ENCODE assay signal across 9 mouse cellular contexts in genomic region chr9:120302980-120303452, GRCm38 (mm10). TPM values are rescaled to one million over a fixed set of nuclear protein-coding genes. Genes with fewer than 3 reads are reported as not detected.
DNase-seq lines count a peak whose midpoint lies in the region; ATAC-seq and TF ChIP-seq lines count a peak whose summit lies in the region.
"Had no signal": no experiment of that assay in that cellular context is flagged by ENCODE, and none has a peak within 500 bp of the region (broad histone marks: within the 10 kb centered on the region; RNA-seq: fewer than 3 reads in every experiment).

No protein-coding gene starts in this region.

- peak overlapping the region; percentile 69 for H3K4me3 ChIP-seq in layer of hippocampus, adult 2 months
- peak overlapping the region; percentile 59 for H3K4me3 ChIP-seq in embryonic facial prominence, embryonic 13.5 days
- H3K4me3 ChIP-seq in intestine, embryonic 14.5 days (ENCODE audit: low read depth, low read length), result peak overlapping the region; percentile 50
- peak overlapping the region; percentile 63 for H3K4me3 ChIP-seq in neural tube, embryonic 12.5 days
- H3K4me3 ChIP-seq: megakaryocyte, embryonic 14.5 days had no signal

- H3K4me1 ChIP-seq in embryonic facial prominence, embryonic 13.5 days, result peaks cover 17% of the 10 kb centered on the region
- H3K4me1 ChIP-seq in intestine, embryonic 14.5 days (replicated peaks; ENCODE audit: control insufficient read depth, insufficient read depth, low read length), result no peaks in the 10 kb centered on the region
- peaks cover 15% of the 10 kb centered on the region for H3K4me1 ChIP-seq in neural tube, embryonic 12.5 days

- TF ChIP-seq CTCF in layer of hippocampus, adult 2 months (conservative IDR thresholded peaks at IDR 0.05), result no peak

- no peak for DNase-seq in layer of hippocampus, adult 2 months (ENCODE audit: low spot score in 2 of 2)
- DNase-seq in layer of hippocampus, adult 18-20 months (ENCODE audit: low spot score in 2 of 2), result no peak
- peak; percentile 59 for DNase-seq in intestine, embryonic 14.5 days (ENCODE audit: low spot score)
- no peak for DNase-seq in layer of hippocampus, adult 11-12 months (ENCODE audit: low spot score)
- DNase-seq in spleen, postnatal 10 days (ENCODE audit: low spot score in 2 of 2), result no peak
- no peak for DNase-seq in kidney, postnatal 10 days

- no peak for ATAC-seq in embryonic facial prominence, embryonic 13.5 days (ENCODE audit: insufficient number of reproducible peaks, insufficient read depth, low FRiP score, low TSS enrichment, low read depth)
- no peak for ATAC-seq in intestine, embryonic 14.5 days (replicated peaks; ENCODE audit: low FRiP score, low TSS enrichment, low read depth)
- ATAC-seq in neural tube, embryonic 12.5 days (ENCODE audit: low FRiP score, low read depth), result peak; percentile 37; the same call in 1 of the 2 replicates

- peak overlapping the region; percentile 98 for H3K4me2 ChIP-seq in embryonic facial prominence, embryonic 13.5 days
- H3K4me2 ChIP-seq in intestine, embryonic 14.5 days (ENCODE audit: low read length), result peak overlapping the region; percentile 89
- peak overlapping the region; percentile 96 for H3K4me2 ChIP-seq in neural tube, embryonic 12.5 days (replicated peaks)

- peak overlapping the region; percentile 85 for H3K27ac ChIP-seq in layer of hippocampus, adult 2 months
- no peak overlapping the region for H3K27ac ChIP-seq in embryonic facial prominence, embryonic 13.5 days
- H3K27ac ChIP-seq in intestine, embryonic 14.5 days (ENCODE audit: low read depth), result no peak overlapping the region
- no peak overlapping the region for H3K27ac ChIP-seq in neural tube, embryonic 12.5 days

- WGBS in embryonic facial prominence, embryonic 13.5 days, result 11% methylated on average over 19 of the region's 19 CpGs
- WGBS in intestine, embryonic 14.5 days, result 11% methylated on average over 19 of the region's 19 CpGs
- WGBS in neural tube, embryonic 12.5 days, result 8% methylated on average over 19 of the region's 19 CpGs

- H3K9ac ChIP-seq in embryonic facial prominence, embryonic 13.5 days, result peak overlapping the region; percentile 63
- H3K9ac ChIP-seq in intestine, embryonic 14.5 days (ENCODE audit: low read length), result no peak overlapping the region
- H3K9ac ChIP-seq in neural tube, embryonic 12.5 days, result peak overlapping the region; percentile 49; the same call in 1 of the 2 replicates

- 0 out of 2 replicates have a peak, but pooled peaks cover 10% of the 10 kb centered on the region for H3K9me3 ChIP-seq in embryonic facial prominence, embryonic 13.5 days
- peaks cover 3% of the 10 kb centered on the region for H3K9me3 ChIP-seq in intestine, embryonic 14.5 days (ENCODE audit: control insufficient read depth, low read length)
- H3K9me3 ChIP-seq in neural tube, embryonic 12.5 days, result no peaks in the 10 kb centered on the region

- no peaks in the 10 kb centered on the region for H3K36me3 ChIP-seq in embryonic facial prominence, embryonic 13.5 days
- H3K36me3 ChIP-seq in intestine, embryonic 14.5 days (ENCODE audit: control insufficient read depth, insufficient read depth, low read length), result no peaks in the 10 kb centered on the region
- H3K36me3 ChIP-seq in neural tube, embryonic 12.5 days, result no peaks in the 10 kb centered on the region

- H3K27me3 ChIP-seq in embryonic facial prominence, embryonic 13.5 days, result peaks cover 82% of the 10 kb centered on the region
- H3K27me3 ChIP-seq in intestine, embryonic 14.5 days (replicated peaks; ENCODE audit: control insufficient read depth, insufficient read depth, low read length), result peaks cover 52% of the 10 kb centered on the region
- peaks cover 59% of the 10 kb centered on the region for H3K27me3 ChIP-seq in neural tube, embryonic 12.5 days (replicated peaks)

RNA-seq across cellular contexts. Expression of gene Myrip, which starts 1.7 kb away (rescaled TPM):
- total RNA-seq in layer of hippocampus, adult 2 months (2021), result 10 to 100 TPM; 54.7 to 58.7 TPM
- 10 to 100 TPM; 55.9 to 64.3 TPM for total RNA-seq in layer of hippocampus, adult 18-20 months (2021)
- polyA plus RNA-seq in embryonic facial prominence, embryonic 13.5 days (2015; fragmentation: Nextera tagmentation; extraction: Ambion mirVana), result 0.24 and 0.28 TPM in 2 replicates
- polyA plus RNA-seq in intestine, embryonic 14.5 days (2014; fragmentation: Nextera tagmentation; extraction: Ambion mirVana), result 1.5 and 2.2 TPM in 2 replicates
- polyA plus RNA-seq in neural tube, embryonic 12.5 days (2016; fragmentation: Nextera tagmentation; extraction: Ambion mirVana), result 2.3 and 2.4 TPM in 2 replicates
